Mouse (Mus musculus) CD4-positive, CD25-positive, alpha-beta regulatory T cell (primary cell): ENCODE results near the gene Olfr94. TPM values are rescaled to one million over a fixed set of nuclear protein-coding genes. Genes with fewer than 3 reads are reported as not detected.

ENCODE experiments used
- polyA plus RNA-seq: library from polyadenylated mRNA; unstranded; fragments of 100-300 nt; shearing (Covaris generic); gene quantifications from one replicate; pipeline ENCODE4 v1.2.1, GENCODE M21; 2017

Olfr94 gene
- not detected for polyA plus RNA-seq

DNA sequence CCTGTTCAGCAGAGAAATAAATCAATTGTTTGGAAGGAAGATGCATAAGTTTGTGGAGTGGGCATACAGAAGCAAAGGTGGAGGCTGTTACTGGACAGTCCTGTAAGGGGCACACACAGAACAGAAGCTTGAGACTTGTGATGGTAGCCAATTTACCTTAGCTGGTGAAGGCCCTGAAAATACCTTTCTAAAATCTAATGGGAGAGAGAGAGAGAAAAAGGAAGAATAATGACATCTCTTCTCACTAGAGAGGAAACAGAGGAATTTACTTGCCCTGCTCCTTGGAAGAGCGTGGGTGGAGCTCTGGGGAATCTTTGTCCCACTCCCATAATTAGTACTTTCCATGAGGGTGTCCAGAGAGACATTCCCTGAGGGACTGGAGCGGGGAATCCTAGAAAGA is at the start of gene Olfr94:
Gene Olfr94 (minus strand): TSS at position 101 of the 400 bp plus-strand sequence.

DNA sequence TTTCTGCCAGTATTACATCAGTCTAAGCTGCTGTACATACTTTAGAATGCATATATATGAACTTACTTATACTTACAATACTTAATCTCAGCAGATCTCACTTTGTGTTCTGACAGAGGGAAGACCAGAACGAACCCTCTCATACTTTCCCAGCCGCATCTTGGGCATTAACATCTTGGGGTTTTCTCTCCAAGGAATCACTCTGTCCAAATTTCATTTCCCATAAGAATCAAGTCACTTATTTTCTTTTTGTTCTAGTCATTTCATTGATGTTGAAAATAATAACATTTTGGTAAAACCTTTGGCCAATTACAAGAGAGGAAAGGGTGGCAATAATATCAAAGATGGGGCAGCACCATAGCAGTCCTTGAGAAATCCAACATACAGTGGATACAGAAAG is 36.4 kb upstream of the Olfr94 start, which contains the start of gene Olfr97:
Gene Olfr97 (minus strand): TSS at position 101 of the 400 bp plus-strand sequence.

DNA sequence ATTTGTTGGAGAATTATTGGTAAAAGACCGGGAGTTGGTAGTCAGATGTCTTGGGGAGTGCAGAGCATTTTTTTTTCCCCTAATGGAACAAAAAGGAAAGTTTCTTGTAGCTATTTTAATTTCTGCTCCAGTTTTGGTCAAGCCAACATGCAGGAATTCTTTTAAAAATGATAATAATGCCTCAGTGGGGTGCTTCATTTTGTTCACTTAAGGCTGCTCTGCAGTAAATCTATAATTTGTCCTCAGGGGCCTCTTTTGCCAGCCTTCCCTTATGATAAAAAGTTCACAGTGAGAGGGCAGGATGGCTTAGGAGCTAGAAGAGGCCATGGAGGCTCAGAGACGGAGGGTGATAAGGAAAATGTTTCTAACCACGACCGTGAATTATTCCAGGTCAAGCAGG is 19.1 kb upstream of the Olfr94 start, which contains the start of gene Olfr96:
Gene Olfr96 (plus strand): TSS at position 301 of the 400 bp plus-strand sequence.

DNA sequence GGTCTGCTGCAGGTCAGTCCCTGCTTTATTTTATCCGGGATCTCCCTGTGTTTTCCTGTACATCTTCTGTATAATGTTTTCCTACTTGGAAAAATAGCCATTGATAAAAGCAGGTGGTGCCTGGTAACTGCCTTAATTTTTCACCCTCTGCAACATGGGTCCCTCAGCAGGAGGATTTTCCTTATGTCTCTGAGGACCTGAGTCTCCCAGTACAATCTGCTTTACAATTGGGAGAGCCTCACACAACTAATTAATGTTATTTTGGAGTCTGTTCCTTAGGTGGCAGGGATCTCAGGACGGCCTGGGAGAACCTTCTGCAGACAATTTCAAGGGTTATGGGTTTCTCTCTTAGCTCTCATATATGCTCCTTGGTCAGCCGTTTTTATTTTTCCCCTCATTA is 12.2 kb upstream of the Olfr94 start, which contains the start of gene Olfr95:
Gene Olfr95 (minus strand): TSS at position 101 of the 400 bp plus-strand sequence.

DNA sequence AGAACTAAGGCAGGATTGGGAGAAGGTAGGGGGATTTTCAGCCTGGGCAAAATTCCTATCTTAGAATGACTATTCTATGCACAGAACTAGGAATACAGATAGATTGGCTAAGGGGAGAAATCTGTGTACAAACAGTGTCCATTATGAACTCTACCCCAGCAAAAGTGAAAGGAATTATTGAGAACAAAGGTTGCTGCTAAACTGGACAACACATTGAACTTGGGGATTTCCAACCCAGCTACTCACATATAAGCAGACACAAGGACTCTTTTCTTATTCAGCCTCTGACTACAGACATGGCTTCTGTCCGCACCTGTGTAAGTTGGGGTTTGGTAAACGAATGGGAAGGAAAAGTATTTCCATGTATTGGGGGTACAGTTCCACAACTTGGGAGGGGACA is 7.1 kb downstream of the Olfr94 start, which contains the start of gene Ubd:
Gene Ubd (plus strand): TSS at position 237 of the 400 bp plus-strand sequence.

DNA sequence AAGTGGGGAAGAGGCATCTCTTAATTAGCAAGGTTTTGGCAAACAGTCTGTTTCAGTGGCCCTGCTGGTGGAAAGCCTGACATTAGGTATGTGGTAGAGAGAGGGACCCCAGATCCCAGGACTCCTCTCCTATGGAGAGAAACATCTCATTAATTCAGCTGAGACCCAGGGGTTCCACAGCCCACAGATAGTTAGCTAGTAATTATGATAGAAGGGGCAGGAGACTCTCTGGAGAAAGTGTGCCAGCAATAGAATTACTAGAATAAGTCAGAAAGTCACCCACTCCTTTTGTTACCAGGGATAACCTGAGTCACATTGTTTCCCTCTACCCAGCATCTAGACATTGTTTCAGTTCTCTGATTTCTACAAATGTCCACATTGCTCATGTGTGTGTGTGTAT is 39.4 kb downstream of the Olfr94 start, which contains the start of gene Olfr93:
Gene Olfr93 (minus strand): TSS at position 101 of the 400 bp plus-strand sequence.

Other genes starting within 250 kb of the Olfr94 start
- gene Ppp1r11, start 249.3 kb downstream of the Olfr94 start, polyA plus RNA-seq = 126 TPM
- 85.3 TPM for gene Znrd1, start 242.4 kb downstream of the Olfr94 start, polyA plus RNA-seq
- gene Znrd1as, start 242.4 kb downstream of the Olfr94 start, polyA plus RNA-seq = 6.6 TPM
- gene 2410137M14Rik, start 219.8 kb downstream of the Olfr94 start, polyA plus RNA-seq = not detected
- not detected for gene H2-M5, start 211.5 kb downstream of the Olfr94 start, polyA plus RNA-seq
- not detected for gene Zfp57, start 199.8 kb downstream of the Olfr94 start, polyA plus RNA-seq
- not detected for gene Mog, start 177.6 kb downstream of the Olfr94 start, polyA plus RNA-seq
- 12.6 TPM for gene Gabbr1, start 155.0 kb downstream of the Olfr94 start, polyA plus RNA-seq
- gene Olfr90, start 112.5 kb downstream of the Olfr94 start, polyA plus RNA-seq = 0.20 TPM
- not detected for gene Olfr91, start 102.7 kb downstream of the Olfr94 start, polyA plus RNA-seq
- gene Olfr92, start 80.9 kb downstream of the Olfr94 start, polyA plus RNA-seq = not detected
- gene Olfr93, start 39.5 kb downstream of the Olfr94 start, polyA plus RNA-seq = not detected
- 0.38 TPM for gene Ubd, start 7.1 kb downstream of the Olfr94 start, polyA plus RNA-seq
- gene Olfr95, start 12.1 kb upstream of the Olfr94 start, polyA plus RNA-seq = not detected
- gene Olfr96, start 19.2 kb upstream of the Olfr94 start, polyA plus RNA-seq = not detected
- gene Olfr97, start 36.3 kb upstream of the Olfr94 start, polyA plus RNA-seq = not detected
- gene Olfr98, start 62.8 kb upstream of the Olfr94 start, polyA plus RNA-seq = not detected
- gene H2-M3, start 69.2 kb upstream of the Olfr94 start, polyA plus RNA-seq = 103 TPM
- 2.4 TPM for gene Olfr99, start 82.5 kb upstream of the Olfr94 start, polyA plus RNA-seq
- gene Olfr101, start 103.3 kb upstream of the Olfr94 start, polyA plus RNA-seq = 0.10 TPM
- 0.19 TPM for gene Olfr102, start 116.1 kb upstream of the Olfr94 start, polyA plus RNA-seq
- not detected for gene Olfr103, start 138.7 kb upstream of the Olfr94 start, polyA plus RNA-seq
- not detected for gene Olfr104-ps, start 158.6 kb upstream of the Olfr94 start, polyA plus RNA-seq
- gene Olfr105-ps, start 178.0 kb upstream of the Olfr94 start, polyA plus RNA-seq = not detected
- not detected for gene Olfr106-ps, start 189.4 kb upstream of the Olfr94 start, polyA plus RNA-seq
- gene Olfr107, start 198.2 kb upstream of the Olfr94 start, polyA plus RNA-seq = 0.05 TPM
- gene Olfr108, start 244.5 kb upstream of the Olfr94 start, polyA plus RNA-seq = not detected